Mouse (Mus musculus) MEL (cell line): Measurements from ENCODE around the gene Lyz1. TPM values are rescaled to one million over a fixed set of nuclear protein-coding genes. Genes with fewer than 3 reads are reported as not detected.
"Not testable (repeated sequence)": the region's sequence is repeated elsewhere in the genome, so short reads cannot be mapped to it uniquely, and the experiment has no call there.

Source experiments
- DNase-seq: peaks from one replicate; pipeline ENCODE4 v3.0.0; 2011; ENCODE audit warnings: low read depth, low spot score
- H3K27ac ChIP-seq: 2 replicates; pipeline ENCODE4 v1.5.1; 2012; ENCODE audit warnings: low read depth, mild to moderate bottlenecking, control low read depth, low read length, moderate library complexity; ENCODE audit not compliant: control insufficient read depth
- H3K27me3 ChIP-seq, 2 experiments: fragments of 150-350 bp in 1 of 2; sonication (generic) in 1 of 2; 2 replicates each; pipeline ENCODE4 v1.6.1; 2012; ENCODE audit warnings: low read length in 2 of 2, mild to moderate bottlenecking in 2 of 2, improper control_type of control experiment in 1 of 2, moderate library complexity in 1 of 2; ENCODE audit not compliant: insufficient read depth in 2 of 2, control insufficient read depth in 1 of 2
- H3K36me3 ChIP-seq, 2 experiments: 2 replicates each; pipeline ENCODE4 v1.6.1; 2012 to 2014; ENCODE audit warnings: low read length in 2 of 2, improper control_type of control experiment in 1 of 2, inconsistent platforms in 1 of 2, mild to moderate bottlenecking in 1 of 2; ENCODE audit not compliant: insufficient read depth in 2 of 2, control insufficient read depth in 1 of 2
- H3K4me1 ChIP-seq, 2 experiments: fragments of 150-350 bp in 1 of 2; sonication (generic) in 1 of 2; 2 replicates each; pipeline ENCODE4 v1.6.1; 2012; ENCODE audit warnings: low read length in 2 of 2, improper control_type of control experiment in 1 of 2, mild to moderate bottlenecking in 1 of 2; ENCODE audit not compliant: insufficient read depth in 2 of 2, control insufficient read depth in 1 of 2
- H3K4me3 ChIP-seq, 2 experiments: fragments of 150-350 bp in 1 of 2; sonication (generic) in 1 of 2; 2 replicates each; pipeline ENCODE4 v1.5.1; 2012; ENCODE audit warnings: low read depth in 2 of 2, low read length in 2 of 2, mild to moderate bottlenecking in 2 of 2, moderate library complexity in 2 of 2, control low read depth in 1 of 2, improper control_type of control experiment in 1 of 2; ENCODE audit not compliant: control insufficient read depth in 1 of 2, insufficient read depth in 1 of 2
- H3K79me2 ChIP-seq: 2 replicates; pipeline ENCODE4 v1.6.1; 2012; ENCODE audit warnings: mild to moderate bottlenecking, low read length, moderate library complexity; ENCODE audit not compliant: control insufficient read depth, poor library complexity, insufficient read depth
- H3K9ac ChIP-seq: 2 replicates; pipeline ENCODE4 v1.6.1; 2012; ENCODE audit warnings: low read depth, mild to moderate bottlenecking, control low read depth, low read length, moderate library complexity; ENCODE audit not compliant: control insufficient read depth, poor library complexity, severe bottlenecking
- H3K9me3 ChIP-seq: fragments of 150-350 bp; sonication (generic); replicated peaks from 2 replicates; pipeline ENCODE4 v1.6.1; 2012; ENCODE audit warnings: mild to moderate bottlenecking, low read length, improper control_type of control experiment, moderate library complexity; ENCODE audit not compliant: insufficient read depth
- BHLHE40 ChIP-seq: IDR thresholded peaks from 2 replicates; pipeline ENCODE4 v1.6.1; 2012; ENCODE audit warnings: low read depth, mild to moderate bottlenecking, inconsistent platforms, low read length, improper control_type of control experiment, borderline replicate concordance
- CHD1 ChIP-seq: IDR thresholded peaks from 2 replicates; pipeline ENCODE4 v1.6.1; 2012; ENCODE audit warnings: low read depth, mild to moderate bottlenecking, inconsistent platforms, low read length, improper control_type of control experiment
- CHD2 ChIP-seq: IDR thresholded peaks from 2 replicates; pipeline ENCODE4 v1.6.1; 2011; ENCODE audit warnings: low read length, improper control_type of control experiment
- CTCF ChIP-seq, 3 experiments: IDR thresholded peaks in 2 of 3; conservative IDR thresholded peaks in 1 of 3; 2 replicates each; pipeline ENCODE4 v1.5.1; 2011 to 2012; ENCODE audit warnings: low read length in 3 of 3, low read depth in 2 of 3, mild to moderate bottlenecking in 2 of 3, improper control_type of control experiment in 1 of 3, inconsistent platforms in 1 of 3, mixed read lengths in 1 of 3, moderate library complexity in 1 of 3; ENCODE audit not compliant: control insufficient read depth in 1 of 3, insufficient read depth in 1 of 3, poor library complexity in 1 of 3, severe bottlenecking in 1 of 3
- E2F4 ChIP-seq: IDR thresholded peaks from 2 replicates; pipeline ENCODE4 v1.6.1; 2011; ENCODE audit warnings: low read depth, low read length, improper control_type of control experiment, borderline replicate concordance
- ELF1 ChIP-seq: IDR thresholded peaks from 2 replicates; pipeline ENCODE4 v1.6.1; 2014; ENCODE audit warnings: low read depth, mild to moderate bottlenecking, inconsistent platforms, low read length, improper control_type of control experiment, moderate library complexity
- GATA1 ChIP-seq: IDR thresholded peaks from 2 replicates; pipeline ENCODE4 v1.6.1; 2011; ENCODE audit warnings: low read depth, low read length, improper control_type of control experiment
- JUND ChIP-seq: IDR thresholded peaks from 2 replicates; pipeline ENCODE4 v1.6.1; 2011; ENCODE audit warnings: low read depth, mild to moderate bottlenecking, improper control_type of control experiment, low read length
- KAT2A ChIP-seq: conservative IDR thresholded peaks from 2 replicates; pipeline ENCODE4 v1.6.1; 2012; ENCODE audit warnings: low read depth, low read length, improper control_type of control experiment, inconsistent platforms
- MAFK ChIP-seq: IDR thresholded peaks from 2 replicates; pipeline ENCODE4 v1.6.1; 2011; ENCODE audit warnings: low read depth, mild to moderate bottlenecking, low read length, improper control_type of control experiment, borderline replicate concordance
- MYB ChIP-seq: IDR thresholded peaks from 2 replicates; pipeline ENCODE4 v1.6.1; 2011; ENCODE audit warnings: mild to moderate bottlenecking, low read depth, low read length, improper control_type of control experiment
- POLR2A ChIP-seq, 2 experiments: IDR thresholded peaks; 2 replicates each; pipeline ENCODE4 v1.6.1; 2011 to 2012; ENCODE audit warnings: low read length in 2 of 2, mild to moderate bottlenecking in 2 of 2, control low read depth in 1 of 2, improper control_type of control experiment in 1 of 2, low read depth in 1 of 2, moderate library complexity in 1 of 2; ENCODE audit not compliant: control insufficient read depth in 1 of 2, insufficient read depth in 1 of 2, poor library complexity in 1 of 2
- POLR2AphosphoS2 ChIP-seq: IDR thresholded peaks from 2 replicates; pipeline ENCODE4 v1.6.1; 2011; ENCODE audit warnings: low read length, improper control_type of control experiment
- RCOR1 ChIP-seq: IDR thresholded peaks from 2 replicates; pipeline ENCODE4 v1.6.1; 2012; ENCODE audit warnings: low read depth, mild to moderate bottlenecking, inconsistent platforms, low read length, improper control_type of control experiment
- USF1 ChIP-seq: IDR thresholded peaks from 2 replicates; pipeline ENCODE4 v1.6.1; 2014; ENCODE audit warnings: low read depth, mild to moderate bottlenecking, inconsistent platforms, low read length, improper control_type of control experiment, moderate library complexity
- polyA plus RNA-seq, 2 experiments: library from polyadenylated mRNA; stranded (reverse) in 1 of 2; unstranded in 1 of 2; fragments of >175 nt in 1 of 2; fragments of >200 nt in 1 of 2; gene quantifications; 2 replicates each; pipeline versions ENCODE4 v1.2.1 to v1.2.4; 2012; ENCODE audit warnings: low replicate concordance in 2 of 2, low read depth in 1 of 2; ENCODE audit not compliant: insufficient read length in 2 of 2, insufficient read depth in 1 of 2, missing spikeins in 1 of 2
- total RNA-seq: library from RNA; depleted of rRNA; stranded (reverse); fragments of 300-350 nt; gene quantifications from 2 replicates; pipeline ENCODE4 v1.2.3, GENCODE M21; 2012

The Lyz1 gene
- total and polyA plus RNA-seq, 3 experiments, result not detected

DNA sequence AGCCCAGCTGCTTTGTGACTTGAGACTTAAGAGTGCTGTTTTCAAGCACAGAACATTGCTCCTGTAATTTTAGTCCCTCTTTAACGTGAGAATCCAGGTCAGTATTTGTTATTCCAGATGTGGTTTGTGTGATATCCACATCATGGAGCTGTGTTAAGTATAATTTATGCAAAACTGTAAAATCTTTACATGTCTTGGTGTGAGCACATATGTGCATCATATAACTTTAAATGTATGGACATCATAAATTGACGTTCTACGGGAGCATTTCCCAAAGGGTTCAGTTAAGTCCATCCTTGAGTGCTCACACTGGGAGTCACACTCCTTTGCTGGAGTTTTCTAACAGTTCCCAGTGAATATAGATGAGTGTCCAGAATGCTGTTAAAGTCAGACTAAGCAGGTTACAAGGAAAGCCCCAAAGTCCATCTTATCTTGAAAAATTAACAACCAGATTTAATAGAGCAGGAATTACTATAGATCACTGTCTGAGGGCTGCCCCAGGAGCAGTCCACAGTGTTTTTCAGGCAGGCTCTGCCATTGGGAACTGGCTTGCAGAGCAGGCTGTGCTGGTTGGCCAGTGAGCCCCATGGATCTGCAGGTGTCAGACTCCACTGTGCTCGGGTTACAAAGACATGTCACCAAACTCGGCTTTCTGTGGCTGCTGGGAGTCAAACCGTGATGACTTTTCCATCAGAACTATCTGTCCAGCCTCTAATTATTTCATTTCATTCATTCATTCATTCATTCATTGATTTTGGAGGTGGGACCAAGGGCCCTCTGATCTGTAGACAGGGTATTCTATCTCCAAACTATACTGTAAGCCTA is 2.4 kb downstream of the Lyz1 start:
- H3K9me3 ChIP-seq, result no peaks in the 10 kb centered on the region
- no peaks in the 10 kb centered on the region for H3K4me1 ChIP-seq
- TF ChIP-seq CHD2 (no peak), MAFK (no peak), BHLHE40 (no peak), KAT2A (no peak), MYB (no peak), USF1 (no peak), CTCF (IDR thresholded peaks at IDR 0.05 in 2 of 3, conservative IDR thresholded peaks at IDR 0.05 in 1 of 3; ENCODE audit: control insufficient read depth in 1 of 3, insufficient read depth in 1 of 3, low read depth in 2 of 3, low read length in 3 of 3, poor library complexity in 1 of 3, severe bottlenecking in 1 of 3) (no peak)
- TF ChIP-seq, all 39 proteins: peak for 0
- no peak overlapping the region for H3K9ac ChIP-seq
- peaks cover 5 to 16% of the 10 kb centered on the region in 2 experiments for H3K27me3 ChIP-seq
- H3K27ac ChIP-seq, result no peak overlapping the region
- H3K36me3 ChIP-seq, result no peaks in the 10 kb centered on the region
- DNase-seq, result no peak
- H3K79me2 ChIP-seq, result no peaks in the 10 kb centered on the region
- H3K4me3 ChIP-seq, result no peak overlapping the region

DNA sequence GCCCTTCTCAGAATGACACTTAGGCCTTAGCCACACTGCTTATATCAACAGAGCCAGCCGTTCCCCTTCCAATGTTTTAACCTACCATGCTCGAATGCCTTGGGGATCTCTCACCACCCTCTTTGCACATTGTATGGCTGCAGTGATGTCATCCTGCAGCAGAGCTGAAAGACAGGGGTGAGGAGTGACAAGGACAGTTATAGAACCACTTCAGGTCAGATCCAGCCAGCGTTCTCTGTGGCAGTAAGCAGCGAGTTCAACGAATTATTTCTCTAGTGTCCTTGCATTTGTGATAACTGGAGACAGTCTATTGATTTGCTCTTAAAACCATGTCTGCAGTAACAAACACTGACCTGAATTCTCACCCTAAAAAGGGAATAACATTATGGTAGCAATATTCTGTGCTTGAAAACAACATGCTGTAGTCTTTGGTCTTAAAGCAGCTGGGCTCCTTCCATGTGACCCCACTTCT is 3.6 kb downstream of the Lyz1 start:
- not testable (repeated sequence) for H3K9ac ChIP-seq, H3K27ac ChIP-seq, H3K36me3 ChIP-seq, H3K4me1 ChIP-seq, DNase-seq, H3K9me3 ChIP-seq, H3K79me2 ChIP-seq, H3K4me3 ChIP-seq
- peaks cover 5 to 12% of the 10 kb centered on the region in 2 experiments for H3K27me3 ChIP-seq

DNA sequence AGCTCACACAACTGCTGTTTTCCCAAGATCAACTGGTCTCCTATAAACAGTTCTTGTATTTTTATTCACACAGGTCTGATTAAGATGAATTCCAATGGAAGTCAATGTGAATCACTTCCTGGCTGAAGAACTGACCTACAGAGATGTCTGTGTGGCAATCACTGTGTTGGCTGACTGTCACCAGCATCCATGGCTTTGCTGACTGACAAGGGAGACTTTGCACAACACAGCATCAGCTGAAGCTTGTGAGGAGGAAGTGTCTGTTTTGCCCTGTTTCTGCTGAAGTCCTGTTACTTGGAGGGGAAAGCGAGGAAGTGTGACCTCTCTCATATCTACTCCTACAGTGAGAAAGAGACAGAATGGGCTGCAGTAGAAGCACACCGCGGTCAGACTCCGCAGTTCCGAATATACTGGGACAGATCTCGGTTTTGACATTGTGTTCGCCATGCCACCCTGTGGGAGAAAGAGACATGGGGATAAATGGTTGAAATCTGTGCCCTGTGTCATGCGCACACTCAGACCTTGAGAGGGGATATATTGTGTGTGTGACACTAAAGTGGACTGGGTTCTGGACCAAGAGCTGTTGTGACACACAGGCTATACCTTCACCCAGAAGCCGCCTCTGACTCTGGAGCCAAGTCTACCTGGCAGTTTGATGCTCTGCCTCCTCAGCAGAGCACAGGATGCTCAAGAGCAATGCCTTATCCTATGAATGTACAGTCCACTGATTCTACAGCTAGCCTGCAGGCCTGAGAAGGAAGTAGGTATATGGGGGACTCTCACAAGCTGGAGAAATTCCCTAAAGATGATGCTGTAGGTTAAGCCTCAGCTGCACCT is 4.3 kb downstream of the Lyz1 start:
- Histone ChIP-seq H3K9ac (no peak overlapping the region), H3K4me1 (no peaks in the 10 kb centered on the region), H3K27ac (no peak overlapping the region), H3K79me2 (no peaks in the 10 kb centered on the region), H3K36me3 (no peaks in the 10 kb centered on the region), H3K4me3 (no peak overlapping the region), H3K9me3 (no peaks in the 10 kb centered on the region), H3K27me3 (peaks cover 5 to 10% of the 10 kb centered on the region in 2 experiments)
- no peak for DNase-seq
- TF ChIP-seq CTCF (IDR thresholded peaks at IDR 0.05 in 2 of 3, conservative IDR thresholded peaks at IDR 0.05 in 1 of 3; ENCODE audit: control insufficient read depth in 1 of 3, insufficient read depth in 1 of 3, low read depth in 2 of 3, low read length in 3 of 3, poor library complexity in 1 of 3, severe bottlenecking in 1 of 3) (no peak), GATA1 (no peak), POLR2A (IDR thresholded peaks at IDR 0.05; ENCODE audit: control insufficient read depth in 1 of 2, insufficient read depth in 1 of 2, low read depth in 1 of 2, low read length in 2 of 2, poor library complexity in 1 of 2) (no peak), RCOR1 (no peak), CHD1 (no peak), E2F4 (no peak), POLR2AphosphoS2 (no peak), JUND (no peak), ELF1 (no peak)
